Mouse (Mus musculus) mesoderm, embryonic 11.5 days (tissue): ENCODE results near the gene Tpd52l2.

Experiments used
- DNase-seq: peaks from one replicate; pipeline ENCODE4 v3.0.0-alpha.2; 2012; ENCODE audit warnings: low read depth, low spot score

Gene Tpd52l2

GRCm38 (mm10) chr2:181496831-181497547 is at the start of gene Tpd52l2:
Tpd52l2 (plus strand) TSS chr2:181497142.
- DNase-seq: peak; percentile 97

DNA sequence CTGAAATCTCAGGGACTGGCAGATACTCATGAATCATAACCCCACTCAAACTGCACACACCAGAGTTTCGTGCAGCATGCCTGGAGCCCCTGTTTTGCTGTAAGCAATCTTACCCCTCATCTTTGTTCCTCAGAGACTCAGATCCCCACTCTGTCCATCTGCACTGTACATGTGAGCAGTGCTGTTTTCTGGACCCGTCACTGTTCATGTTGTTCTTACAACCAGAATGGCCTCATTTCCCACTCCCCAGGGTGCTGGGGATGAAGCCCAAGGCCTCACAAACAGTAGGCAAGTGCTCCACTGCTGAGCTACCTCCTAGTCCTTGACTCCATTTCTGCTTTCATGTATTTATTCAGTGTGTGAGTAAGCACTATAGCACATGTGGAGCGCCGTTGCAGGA is 44.8 kb upstream of the Tpd52l2 start:
- no peak for DNase-seq

GRCm38 (mm10) chr2:181453274-181453673 is 43.7 kb upstream of the Tpd52l2 start:
- DNase-seq: no peak

DNA sequence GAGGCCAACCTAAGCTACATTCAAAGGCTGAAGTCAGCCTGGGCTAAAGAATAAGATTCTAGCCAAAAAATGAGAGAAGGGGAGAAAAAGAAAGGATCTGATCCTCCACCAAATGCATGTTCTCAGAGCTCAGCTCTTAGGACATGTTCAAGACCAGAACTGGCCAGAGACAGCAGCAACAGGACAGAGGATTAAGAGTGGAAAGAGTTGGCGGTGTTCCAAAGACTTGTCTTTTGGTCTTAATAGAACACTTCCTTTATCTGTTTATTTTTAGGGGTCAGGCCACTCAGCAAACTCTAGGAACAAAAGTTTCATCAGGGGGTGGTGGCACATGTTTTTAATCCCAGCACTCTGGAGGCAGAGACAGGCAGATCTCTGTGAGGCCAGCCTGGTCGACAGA is 41.0 kb upstream of the Tpd52l2 start:
- no peak for DNase-seq

DNA sequence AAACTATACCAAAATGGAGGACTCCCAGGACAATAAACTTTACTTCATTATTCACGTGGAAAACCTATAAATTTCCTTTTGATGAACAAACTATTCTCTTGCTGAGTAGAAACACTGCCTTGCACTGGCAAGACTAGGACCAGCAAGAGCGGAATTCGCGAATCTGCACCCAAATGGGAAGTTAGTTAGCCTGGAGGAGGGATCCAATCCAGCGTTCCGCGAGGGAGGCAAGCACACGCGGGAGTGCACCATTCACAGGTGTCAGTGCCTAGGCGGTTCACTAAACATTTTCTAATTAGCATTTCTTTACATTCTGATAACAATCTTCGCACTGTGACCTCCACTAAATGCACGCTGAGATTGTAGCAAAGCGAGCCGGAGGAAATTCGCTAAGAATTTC is 39.1 kb upstream of the Tpd52l2 start:
- DNase-seq: peak; percentile 12

DNA sequence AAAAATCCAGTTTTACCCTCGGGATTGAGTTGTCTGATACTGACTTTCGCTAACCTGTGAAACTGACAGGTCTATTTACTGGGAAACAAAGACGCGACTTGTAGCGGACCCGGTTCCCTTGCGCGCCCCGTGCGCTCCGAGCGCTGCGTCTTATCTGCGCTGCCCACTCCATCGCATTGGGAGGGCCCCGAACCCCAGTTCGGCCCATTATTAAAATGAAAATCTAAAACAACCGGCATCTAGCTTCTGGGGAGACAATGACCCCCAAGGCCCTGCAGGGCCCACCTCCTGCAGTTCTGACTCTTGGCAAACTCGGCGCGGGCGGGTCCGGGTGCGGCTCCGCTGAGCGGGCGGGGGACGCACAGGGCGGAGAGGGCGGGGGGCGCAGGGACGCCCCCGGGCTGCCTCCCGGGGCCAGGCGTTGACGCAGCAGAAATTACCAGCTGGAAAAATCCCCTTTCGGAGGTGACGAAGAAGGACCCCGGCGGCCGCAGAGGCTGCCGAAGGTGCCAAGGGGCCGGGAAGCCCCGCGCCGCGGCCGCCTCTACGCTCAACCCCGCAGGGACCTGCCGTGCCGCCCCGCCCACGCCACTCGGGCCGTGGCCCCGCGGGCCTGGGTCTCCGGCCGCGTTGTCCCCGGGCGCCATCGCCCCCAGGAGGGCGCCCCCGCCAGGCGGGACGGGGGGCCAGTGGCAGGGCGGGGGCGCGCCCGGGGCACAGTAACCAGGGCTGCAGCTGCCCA is 38.4 kb upstream of the Tpd52l2 start:
- DNase-seq: peak; percentile 31

- DNase-seq: peak; percentile 78
These were observed 37.7 kb upstream of the Tpd52l2 start, which contains the start of gene Zbtb46 for GRCm38 (mm10) chr2:181459153-181459672. Zbtb46 (minus strand) TSS chr2:181459426.

DNA sequence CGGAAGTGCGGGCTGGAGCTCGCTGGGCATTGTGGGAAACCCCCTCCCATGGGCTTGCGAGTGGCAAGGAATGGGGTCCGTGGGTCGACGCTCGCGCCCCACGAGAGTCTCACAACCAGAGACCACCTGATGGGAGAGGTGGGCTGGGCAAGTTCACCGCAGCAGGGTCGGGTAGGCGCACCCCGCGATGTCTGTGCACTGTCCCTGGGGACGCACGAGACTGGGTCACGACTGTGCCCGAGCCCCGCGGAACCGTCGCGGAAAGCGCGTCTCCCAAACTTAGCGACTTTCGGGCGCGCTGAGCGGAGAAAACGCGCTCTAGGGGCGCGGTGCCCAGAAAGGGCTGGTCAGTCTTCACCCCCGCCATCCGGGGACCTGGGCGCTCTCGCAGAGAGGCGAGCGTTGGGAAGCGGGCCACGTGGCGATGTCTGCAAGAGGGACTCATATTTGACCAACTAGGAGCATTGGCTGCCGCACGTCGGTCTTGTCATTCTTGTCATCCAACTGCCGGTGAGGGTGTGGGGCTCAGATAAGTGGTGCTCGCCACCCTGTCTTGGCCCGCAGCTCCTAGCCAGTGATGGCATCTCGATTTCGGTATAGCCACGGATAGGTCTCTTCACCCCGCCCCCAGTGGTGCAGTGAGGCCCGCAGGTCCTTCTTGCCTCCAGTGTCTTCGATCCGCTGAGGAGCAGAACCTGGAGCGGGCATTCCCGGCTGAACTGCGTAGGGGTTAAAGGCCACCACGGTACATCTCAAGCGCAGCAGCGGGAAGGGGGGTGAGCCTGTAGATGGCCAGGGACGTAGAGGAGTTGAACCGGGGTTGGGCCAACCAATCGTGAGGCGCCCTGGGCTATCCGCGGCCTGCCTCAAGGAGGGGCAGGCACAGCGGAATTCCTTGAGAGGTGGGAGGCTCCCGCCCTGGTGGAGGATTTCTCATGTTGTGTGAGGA is 37.0 kb upstream of the Tpd52l2 start:
- peak; percentile 78 for DNase-seq

GRCm38 (mm10) chr2:181461536-181462100 is 35.3 kb upstream of the Tpd52l2 start:
- DNase-seq: no peak

- no peak for DNase-seq
These were observed 34.3 kb upstream of the Tpd52l2 start for GRCm38 (mm10) chr2:181462604-181463003.

- peak; percentile 58 for DNase-seq
These were observed 33.8 kb upstream of the Tpd52l2 start for GRCm38 (mm10) chr2:181463008-181463738.

GRCm38 (mm10) chr2:181465423-181465822 is 31.5 kb upstream of the Tpd52l2 start:
- DNase-seq: no peak

- DNase-seq: no peak
These were observed 26.7 kb upstream of the Tpd52l2 start for GRCm38 (mm10) chr2:181470285-181470684.

GRCm38 (mm10) chr2:181471246-181471645 is 25.7 kb upstream of the Tpd52l2 start:
- no peak for DNase-seq

GRCm38 (mm10) chr2:181472256-181472827 is 24.6 kb upstream of the Tpd52l2 start:
- DNase-seq: no peak

DNA sequence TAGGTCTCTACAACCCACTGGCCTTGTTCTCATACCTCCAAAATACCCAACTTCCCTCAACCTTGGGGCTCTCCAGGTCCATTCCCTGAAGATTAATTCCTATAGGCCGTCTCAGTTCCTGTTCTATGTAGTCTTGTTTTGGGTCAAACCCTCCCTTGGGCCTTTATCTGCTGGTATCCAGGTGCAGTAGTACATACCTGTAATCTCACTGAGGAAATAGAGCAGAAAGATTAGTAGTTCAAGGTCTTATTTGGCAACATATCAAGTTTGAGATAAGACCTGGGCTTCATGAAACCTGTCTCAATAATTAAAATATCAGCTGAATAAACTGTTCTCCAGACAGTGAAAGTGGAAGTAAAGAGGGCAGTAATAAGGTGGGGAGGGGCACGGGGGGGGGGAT is 13.8 kb upstream of the Tpd52l2 start:
- no peak for DNase-seq

DNA sequence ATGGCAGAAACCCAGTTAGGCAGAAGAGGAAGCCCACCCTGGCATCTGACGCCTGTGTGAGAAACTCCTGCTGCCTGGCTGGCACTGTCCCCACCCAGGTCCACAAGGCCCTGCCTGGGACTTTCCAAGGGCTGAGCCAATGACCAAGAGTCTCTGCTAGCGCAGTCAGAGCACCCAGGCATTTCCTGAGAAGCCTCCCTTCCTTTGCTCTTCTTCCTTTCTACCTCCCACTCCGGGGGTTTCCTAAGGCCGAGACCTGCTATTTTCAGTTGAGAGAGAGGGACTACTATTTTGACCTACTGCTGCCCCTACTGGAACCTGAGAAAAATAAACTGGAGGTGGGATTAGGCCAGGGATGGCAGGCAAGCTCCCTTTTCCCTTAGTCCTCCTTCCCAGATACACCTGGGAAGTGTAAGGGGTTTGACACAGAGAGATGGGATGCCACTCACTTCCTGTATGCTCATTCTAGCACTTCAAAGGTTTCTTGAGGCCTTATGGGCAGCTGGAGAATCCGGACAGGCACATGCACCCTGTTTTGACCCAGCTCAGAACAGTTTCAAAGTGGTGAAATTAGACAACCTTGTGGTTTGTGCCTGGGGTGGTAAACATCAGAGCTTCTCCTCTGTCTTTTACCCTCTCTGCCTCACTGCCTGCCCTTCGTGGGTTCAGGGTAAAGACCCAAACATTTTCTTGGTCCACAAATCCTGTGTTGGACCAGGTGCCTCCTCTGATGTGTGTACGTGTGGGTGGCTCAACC is 13.2 kb upstream of the Tpd52l2 start:
- DNase-seq: no peak

GRCm38 (mm10) chr2:181484456-181485233 is 12.3 kb upstream of the Tpd52l2 start:
- no peak for DNase-seq

DNA sequence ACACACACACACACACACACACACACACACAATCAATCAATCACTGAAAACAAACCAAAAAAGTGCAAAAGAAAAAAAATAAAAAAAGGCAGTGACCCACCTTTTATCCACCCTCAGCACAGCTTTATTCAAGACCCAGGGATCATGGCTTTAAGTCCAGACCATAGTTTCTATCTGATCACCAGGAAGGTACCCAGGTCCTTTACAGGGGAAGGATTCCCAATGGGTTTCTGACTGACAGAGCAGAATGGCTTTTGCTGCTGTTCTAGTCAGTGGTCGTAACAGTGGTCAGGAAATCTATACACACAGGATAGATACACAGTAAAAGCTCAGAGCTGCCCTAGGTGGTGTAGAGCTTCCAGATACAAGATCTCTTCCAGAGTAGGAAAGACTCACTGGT is 11.2 kb upstream of the Tpd52l2 start:
- peak; percentile 37 for DNase-seq
